In genomic region chr2:179659254-179659653, GRCm38 (mm10) we compare ENCODE assay signal across 25 mouse cellular contexts.
"Had no signal": no experiment of that assay in that cellular context is flagged by ENCODE, and none has a peak within 500 bp of the region (broad histone marks: within the 10 kb centered on the region; RNA-seq: fewer than 3 reads in every experiment).

No protein-coding gene starts in this region.

- H3K36me3 ChIP-seq: heart, embryonic 10.5 days; heart, embryonic 12.5 days; hindbrain, embryonic 10.5 days; hindbrain, embryonic 12.5 days; intestine, embryonic 15.5 days; limb, embryonic 10.5 days; limb, embryonic 12.5 days; liver, embryonic 13.5 days had no signal

- DNase-seq: gastrocnemius, postnatal 10 days; gastrocnemius, postnatal 25 days; heart, adult 18-20 months; heart, postnatal 10 days; heart, postnatal 4 days; kidney, adult 18-20 months; kidney, adult 8-10 months; kidney, postnatal 10 days; kidney, postnatal 25 days; kidney, postnatal 4 days; liver; liver, embryonic 13.5 days had no signal

- H3K9ac ChIP-seq: heart, embryonic 12.5 days; hindbrain, embryonic 12.5 days; hindbrain, embryonic 14.5 days; intestine, embryonic 15.5 days; limb, embryonic 12.5 days; liver, embryonic 13.5 days had no signal

- H3K9me3 ChIP-seq: heart, embryonic 10.5 days; intestine, embryonic 15.5 days; limb, embryonic 10.5 days; limb, embryonic 12.5 days; liver, embryonic 13.5 days had no signal

- ATAC-seq: inflammation-experienced regulatory T-cells, adult 6 months; intestine, embryonic 15.5 days; intestine, postnatal 0 days had no signal

- H3K27ac ChIP-seq: heart, embryonic 10.5 days; hindbrain, embryonic 10.5 days; hindbrain, embryonic 12.5 days; hindbrain, embryonic 14.5 days; intestine, embryonic 15.5 days; layer of hippocampus, adult 2 months; left cerebral cortex, adult 2 months; limb, embryonic 10.5 days; limb, embryonic 12.5 days; liver, embryonic 13.5 days had no signal

- H3K4me2 ChIP-seq: heart, embryonic 12.5 days; hindbrain, embryonic 12.5 days; hindbrain, embryonic 14.5 days; intestine, embryonic 15.5 days; limb, embryonic 12.5 days; liver, embryonic 11.5 days; liver, embryonic 13.5 days had no signal

- H3K4me1 ChIP-seq: liver, embryonic 13.5 days had no signal

- H3K4me3 ChIP-seq: heart, embryonic 10.5 days; heart, embryonic 12.5 days; hindbrain, embryonic 10.5 days; hindbrain, embryonic 12.5 days; intestine, embryonic 15.5 days; layer of hippocampus, adult 2 months; left cerebral cortex, adult 2 months; limb, embryonic 10.5 days; limb, embryonic 12.5 days; liver, embryonic 13.5 days had no signal
